Mouse (Mus musculus): ENCODE results near the gene Rnf19b.

DNA sequence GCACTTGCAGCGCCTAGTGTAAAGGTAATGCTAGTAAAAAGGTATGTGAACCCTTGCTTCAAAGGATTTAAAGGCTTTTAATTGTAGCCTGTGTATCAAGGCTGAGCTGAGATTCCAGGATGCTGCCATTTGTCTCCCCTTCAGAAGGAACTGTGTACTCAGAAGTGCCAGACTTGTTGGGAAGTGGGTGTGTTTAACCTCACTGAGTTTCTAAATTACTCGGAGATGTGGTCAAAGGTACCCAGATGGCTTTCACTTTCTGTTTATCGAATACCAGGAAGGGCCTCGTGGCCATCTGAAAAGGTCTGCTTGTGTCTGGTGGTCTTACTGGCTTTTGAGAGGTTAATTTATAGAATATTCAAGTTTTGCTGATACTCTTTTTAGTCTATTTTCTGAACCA lies 1.9 kb downstream of the Rnf19b start:
- TF ChIP-seq ZNF384 (IDR thresholded peaks at IDR 0.05; ENCODE audit: low read depth, low read length) = no peak
- TF ChIP-seq MAFK (IDR thresholded peaks at IDR 0.05; ENCODE audit: insufficient read depth, low read depth, low read length) = no peak
- TF ChIP-seq CHD2 (IDR thresholded peaks at IDR 0.05; ENCODE audit: low read depth, low read length) = no peak

All from ES-E14 (cell line).